Mouse (Mus musculus) heart, embryonic 14.5 days (tissue): ENCODE measurements around the gene Pus10. TPM values are rescaled to one million over a fixed set of nuclear protein-coding genes. Genes with fewer than 3 reads are reported as not detected.

ENCODE experiments used
- ATAC-seq: fragments of 200-750 bp; cut with Nextera tagmentation; 2 replicates; pipeline ENCODE4 v1.8.0; 2017; ENCODE audit warnings: low read depth, moderate TSS enrichment; ENCODE audit not compliant: insufficient number of reproducible peaks, insufficient read depth, low FRiP score
- H3K27ac ChIP-seq, 2 experiments: fragments of 200-500 bp in 1 of 2; fragments of 300-500 bp in 1 of 2; sonication (generic) in 1 of 2; replicated peaks in 1 of 2; 2 replicates each; pipeline ENCODE4 v1.5.1; 2012 to 2014; ENCODE audit warnings: low read depth in 2 of 2, low read length in 2 of 2, control low read depth in 1 of 2, mild to moderate bottlenecking in 1 of 2, mixed read lengths in 1 of 2; ENCODE audit not compliant: control insufficient read depth in 1 of 2, insufficient read depth in 1 of 2
- H3K27me3 ChIP-seq: fragments of 300-500 bp; sonication (generic); 2 replicates; pipeline ENCODE4 v1.6.1; 2014; ENCODE audit warnings: mild to moderate bottlenecking, low read length, control low read depth; ENCODE audit not compliant: control insufficient read depth, insufficient read depth
- H3K36me3 ChIP-seq: fragments of 300-500 bp; sonication (generic); 2 replicates; pipeline ENCODE4 v1.6.1; 2014; ENCODE audit warnings: mild to moderate bottlenecking, control low read depth, low read length, mixed read lengths; ENCODE audit not compliant: control insufficient read depth, insufficient read depth
- H3K4me1 ChIP-seq, 2 experiments: fragments of 200-500 bp in 1 of 2; fragments of 300-500 bp in 1 of 2; sonication (generic) in 1 of 2; 2 replicates each; pipeline ENCODE4 v1.6.1; 2012 to 2014; ENCODE audit warnings: low read length in 2 of 2, control low read depth in 1 of 2, mixed read lengths in 1 of 2; ENCODE audit not compliant: control insufficient read depth in 2 of 2, insufficient read depth in 2 of 2
- H3K4me2 ChIP-seq: fragments of 300-500 bp; sonication (generic); 2 replicates; pipeline ENCODE4 v1.6.1; 2014; ENCODE audit warnings: mild to moderate bottlenecking, low read length
- H3K4me3 ChIP-seq, 2 experiments: fragments of 200-500 bp in 1 of 2; fragments of 300-500 bp in 1 of 2; sonication (generic) in 1 of 2; 2 replicates each; pipeline ENCODE4 v1.5.1; 2012 to 2014; ENCODE audit warnings: low read length in 2 of 2, mild to moderate bottlenecking in 2 of 2, control low read depth in 1 of 2, low read depth in 1 of 2, moderate library complexity in 1 of 2; ENCODE audit not compliant: control insufficient read depth in 1 of 2, insufficient read depth in 1 of 2
- H3K9ac ChIP-seq: fragments of 300-500 bp; sonication (generic); 2 replicates; pipeline ENCODE4 v1.6.1; 2014; ENCODE audit warnings: mild to moderate bottlenecking, low read length
- H3K9me3 ChIP-seq: fragments of 300-500 bp; sonication (generic); 2 replicates; pipeline ENCODE4 v1.6.1; 2016; ENCODE audit warnings: low read length, control low read depth; ENCODE audit not compliant: control insufficient read depth
- WGBS: fragments of 180-500 bp; shearing (Covaris S2); extraction: QIAGEN DNeasy Blood & Tissue Kit; methylation state at CpG from one replicate; pipeline ENCODE4 v1.1.7; 2014; 5-methylcytosine and 5-hydroxymethylcytosine counted together
- polyA plus RNA-seq: library from polyadenylated mRNA; unstranded; fragments of >200 nt; fragmentation: Nextera tagmentation; extraction: Ambion mirVana; gene quantifications from 2 replicates; pipeline ENCODE4 v1.2.1, GENCODE M21; 2014

Pus10 gene
- polyA plus RNA-seq, 1 experiment from 2014 or later, result 11.8 TPM

DNA sequence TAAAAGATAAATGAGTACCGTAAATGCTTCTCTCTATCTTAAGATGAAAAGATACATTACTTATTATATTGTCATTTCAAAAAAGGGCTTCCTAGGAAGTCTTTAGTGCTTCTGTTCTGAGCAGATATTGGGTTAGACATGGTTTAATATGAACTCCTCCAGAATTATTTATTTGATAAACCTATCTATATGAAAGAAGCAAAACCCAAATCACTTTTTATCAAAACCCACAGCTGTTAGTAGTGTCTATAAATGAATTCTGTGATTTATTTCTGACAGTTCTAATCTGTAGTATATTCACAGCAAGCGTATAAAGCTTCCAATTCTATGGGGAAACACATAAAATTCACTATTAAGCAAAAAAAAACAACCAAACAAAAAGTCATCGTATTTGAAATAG, 17.6 kb upstream of the Pus10 start:
- Histone ChIP-seq H3K9me3 (no peaks in the 10 kb centered on the region), H3K36me3 (peaks cover 54% of the 10 kb centered on the region), H3K4me3 (no peak overlapping the region), H3K4me1 (no peaks in the 10 kb centered on the region), H3K9ac (no peak overlapping the region), H3K27me3 (no peaks in the 10 kb centered on the region), H3K4me2 (no peak overlapping the region), H3K27ac (no peak overlapping the region)
- WGBS, result 95% methylated on average over 3 of the region's 3 CpGs
- ATAC-seq, result no peak

GRCm38 (mm10) chr11:23653666-23654065, 11.8 kb upstream of the Pus10 start:
- H3K27me3 ChIP-seq, result no peaks in the 10 kb centered on the region
- H3K27ac ChIP-seq, result no peak overlapping the region
- 79% methylated on average over 3 of the region's 3 CpGs for WGBS
- no peak for ATAC-seq
- no peaks in the 10 kb centered on the region for H3K4me1 ChIP-seq
- H3K9me3 ChIP-seq, result no peaks in the 10 kb centered on the region
- H3K4me2 ChIP-seq, result no peak overlapping the region
- no peak overlapping the region for H3K9ac ChIP-seq
- peaks cover 46% of the 10 kb centered on the region for H3K36me3 ChIP-seq
- no peak overlapping the region for H3K4me3 ChIP-seq

DNA sequence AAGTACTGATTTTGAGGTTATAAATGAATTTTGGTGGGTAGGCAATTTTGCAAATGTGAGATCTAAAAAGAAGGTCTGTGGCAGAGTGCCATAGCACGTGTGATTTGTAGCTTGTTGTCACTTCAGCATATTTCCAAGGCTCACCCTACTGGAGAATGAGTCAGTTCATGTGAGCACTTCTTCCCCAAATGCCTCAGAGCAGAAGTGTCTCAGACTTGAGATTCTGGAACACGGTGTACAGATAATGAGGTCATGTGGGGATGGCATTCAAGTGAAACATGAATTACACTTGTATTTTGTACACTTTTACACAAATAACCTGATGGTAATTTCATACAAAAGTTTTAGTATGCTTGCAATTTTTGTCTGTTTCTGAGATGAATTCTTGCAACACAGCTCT, 7.7 kb upstream of the Pus10 start:
- Histone ChIP-seq H3K9ac (no peak overlapping the region), H3K4me2 (no peak overlapping the region), H3K4me1 (0 out of 4 replicates have a peak, but pooled peaks cover 0 to 2% of the 10 kb centered on the region in 2 experiments), H3K27me3 (no peaks in the 10 kb centered on the region), H3K9me3 (no peaks in the 10 kb centered on the region), H3K27ac (no peak overlapping the region), H3K4me3 (no peak overlapping the region), H3K36me3 (peaks cover 13% of the 10 kb centered on the region; the same call in 1 of the 2 replicates)
- 57% methylated on average over 2 of the region's 2 CpGs for WGBS
- no peak for ATAC-seq

GRCm38 (mm10) chr11:23664232-23664631, 1.2 kb upstream of the Pus10 start:
- H3K36me3 ChIP-seq, result peaks cover 8% of the 10 kb centered on the region; the same call in 1 of the 2 replicates
- H3K4me2 ChIP-seq, result 0 out of 2 replicates have a peak overlapping the region, but pooled peaks have one; percentile 18
- no peak overlapping the region for H3K9ac ChIP-seq
- H3K27me3 ChIP-seq, result no peaks in the 10 kb centered on the region
- peaks cover 0 to 13% of the 10 kb centered on the region in 2 experiments; a peak in 2 of 4 replicates for H3K4me1 ChIP-seq
- ATAC-seq, result no peak
- no peak overlapping the region for H3K27ac ChIP-seq
- H3K9me3 ChIP-seq, result no peaks in the 10 kb centered on the region
- no peak overlapping the region for H3K4me3 ChIP-seq

DNA sequence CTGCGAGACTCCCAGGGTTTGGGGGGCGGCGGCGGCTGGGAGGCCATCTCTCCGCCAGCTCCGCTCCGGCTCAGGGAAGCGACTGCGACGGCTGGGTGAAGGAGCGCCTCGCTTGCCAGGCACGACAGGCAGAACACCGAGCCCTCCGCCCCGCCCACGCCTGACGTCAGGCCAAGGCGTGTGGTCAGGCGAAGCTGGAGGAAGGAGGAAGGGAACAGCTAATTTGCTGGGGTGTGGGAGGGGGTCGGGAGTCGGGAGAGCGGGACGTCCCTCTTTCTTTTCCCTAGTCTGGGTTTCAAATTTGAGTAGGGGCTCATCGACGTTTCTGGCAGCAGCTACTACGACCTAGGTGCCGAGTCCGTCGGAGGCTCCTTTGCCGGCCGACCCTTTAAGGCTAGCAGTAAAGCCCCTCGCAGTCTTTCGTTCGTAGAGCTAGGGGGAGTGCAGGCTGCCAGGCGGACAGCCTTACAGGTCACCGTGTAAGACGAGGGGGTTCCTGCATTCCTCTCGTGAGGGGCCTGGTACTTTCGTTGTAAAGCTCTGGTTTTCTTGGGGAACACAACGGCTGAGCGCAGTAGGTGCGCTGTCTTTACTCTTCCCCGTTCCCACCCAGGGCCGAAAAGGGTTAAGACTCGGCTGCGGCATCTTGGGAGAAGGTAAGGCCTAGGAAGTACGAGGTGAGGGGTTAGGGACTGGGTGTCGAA, 476 bp downstream of the Pus10 start, which contains the start of gene Pex13:
Gene Pex13 (minus strand): TSS at position 162 of the 704 bp plus-strand sequence.
- Histone ChIP-seq H3K36me3 (peaks cover 8% of the 10 kb centered on the region; the same call in 1 of the 2 replicates), H3K27ac (peak within 1 kb of the TSS; percentile 93 to 97), H3K27me3 (no peaks in the 10 kb centered on the region), H3K9ac (peak within 1 kb of the TSS; percentile 95), H3K4me3 (peak within 1 kb of the TSS; percentile 89 to 96), H3K4me2 (peak within 1 kb of the TSS; percentile 74), H3K4me1 (peaks cover 0 to 13% of the 10 kb centered on the region in 2 experiments; a peak in 2 of 4 replicates), H3K9me3 (no peaks in the 10 kb centered on the region)
- peak; percentile 96 for ATAC-seq
- under 1% methylated on average over 49 of the region's 49 CpGs for WGBS

DNA sequence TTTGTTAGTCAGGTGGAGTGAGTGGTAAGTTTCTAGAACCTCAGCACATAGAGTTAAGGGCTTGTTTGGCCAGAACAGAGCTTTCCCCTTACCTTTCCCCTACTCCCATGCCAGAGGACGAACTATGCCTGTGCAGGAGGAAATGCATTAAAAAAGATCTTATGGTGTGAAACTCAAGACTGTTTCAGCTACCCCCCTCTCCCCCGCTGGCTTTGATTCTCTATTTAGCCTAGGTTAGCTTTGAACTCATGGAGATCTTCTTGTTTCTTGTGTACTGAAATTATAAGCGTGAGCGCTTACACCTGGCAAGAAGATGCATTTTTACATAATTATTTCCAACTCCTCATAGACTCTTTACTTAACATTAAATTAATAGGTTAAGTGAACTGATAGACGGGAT, 1.1 kb downstream of the Pus10 start:
- Histone ChIP-seq H3K27me3 (no peaks in the 10 kb centered on the region), H3K9me3 (no peaks in the 10 kb centered on the region), H3K36me3 (peaks cover 8% of the 10 kb centered on the region), H3K9ac (peak overlapping the region; percentile 95), H3K4me3 (peak overlapping the region; percentile 89 to 96), H3K4me1 (peaks cover 0 to 13% of the 10 kb centered on the region in 2 experiments; a peak in 2 of 4 replicates), H3K4me2 (peak overlapping the region; percentile 74), H3K27ac (peak overlapping the region; percentile 93 to 97)
- 9% methylated on average over 5 of the region's 5 CpGs for WGBS
- no peak for ATAC-seq

- 47% methylated on average over 3 of the region's 3 CpGs for WGBS
- no peaks in the 10 kb centered on the region for H3K9me3 ChIP-seq
These were observed 1.7 kb downstream of the Pus10 start for GRCm38 (mm10) chr11:23667128-23667527.

More at GRCm38 (mm10) chr11:23667128-23667527, 1.7 kb downstream of the Pus10 start:
- no peak for ATAC-seq
- no peaks in the 10 kb centered on the region for H3K27me3 ChIP-seq
- peak overlapping the region in 1 of 2 experiments; percentile 89; a peak in 3 of 4 replicates for H3K4me3 ChIP-seq
- H3K27ac ChIP-seq, result no peak overlapping the region
- H3K9ac ChIP-seq, result peak overlapping the region; percentile 95
- H3K36me3 ChIP-seq, result peaks cover 11% of the 10 kb centered on the region
- peaks cover 0 to 13% of the 10 kb centered on the region in 2 experiments; a peak in 2 of 4 replicates for H3K4me1 ChIP-seq
- peak overlapping the region; percentile 74 for H3K4me2 ChIP-seq
